Mouse (Mus musculus) Patski (cell line): ENCODE measurements around the gene Trp53tg5. TPM values are rescaled to one million over a fixed set of nuclear protein-coding genes. Genes with fewer than 3 reads are reported as not detected.
A peak's percentile ranks its signal among the peaks of the same experiment; 100 is the strongest.

Experiments
- ATAC-seq: fragments of 100-300 bp; one replicate; pipeline ENCODE4 v1.8.0; 2021
- CTCF ChIA-PET: fragments of 350-600 bp; sonication (Branson Sonifier 250); formaldehyde crosslinking; loops from one replicate; lab custom pipeline; 2022; ENCODE audit warnings: inconsistent platforms; lab: Charles Lee
- POLR2A ChIA-PET: fragments of 350-600 bp; sonication (Branson Sonifier 250); formaldehyde crosslinking; loops from one replicate; lab custom pipeline; 2022; ENCODE audit warnings: antibody characterized with exemption, inconsistent platforms; lab: Charles Lee
- DNase-seq: peaks from one replicate; pipeline ENCODE4 v3.0.0-alpha.2; 2011; ENCODE audit warnings: low read depth, low spot score
- H3K27me3 ChIP-seq: fragments of 371-371 bp; one replicate; pipeline ENCODE4 v1.5.1; 2021
- CTCF ChIP-seq: fragments of 100-300 bp; IDR thresholded peaks from one replicate; pipeline ENCODE4 v1.5.1; 2021
- in situ Hi-C: fragments of 300-500 bp; cut with MboI; formaldehyde crosslinking; loops from 3 replicates; pipeline ENCODE4 v1.11.1; 2018; ENCODE audit warnings: low pct_unique_long_range_greater_than_20kb, mixed read lengths
- polyA plus RNA-seq: library from polyadenylated mRNA; unstranded; gene quantifications from one replicate; pipeline ENCODE4 v1.2.3, GENCODE M21; 2021

Trp53tg5 gene
- polyA plus RNA-seq, 1 experiment from 2014 or later = 0.39 TPM

GRCm38 (mm10) chr2:164437710-164438109 is 35.8 kb downstream of the Trp53tg5 start:
- ATAC-seq = no peak
- ChIA-PET POLR2A (interaction anchor here (0.6 to 9.4 kb wide), 3 partner anchors 9 to 1448 kb away, joined by 3 to 110 read pairs (median 8); partner anchors contain the start of gene Sys1), CTCF (interaction anchor here (0.8 to 5.2 kb wide), 4 partner anchors 15 to 29 kb away, joined by 3 to 18 read pairs (median 12); partner anchors contain the start of gene Sys1)
- DNase-seq = no peak
- in situ Hi-C loops = no loop called here
- no peak for TF ChIP-seq CTCF
- no peaks in the 10 kb centered on the region for H3K27me3 ChIP-seq

- ChIA-PET POLR2A (interaction anchor here (9.4 kb wide), 1 partner anchor 17 kb away, joined by 110 read pairs; the partner anchor contains the start of gene Sys1), CTCF (interaction anchor here (2.2 kb wide), 1 partner anchor 19 kb away, joined by 7 read pairs; the partner anchor contains the start of gene Sys1)
- TF ChIP-seq CTCF = no peak
- ATAC-seq (no peak), DNase-seq (no peak)
- in situ Hi-C loops = no loop called here
- no peaks in the 10 kb centered on the region for H3K27me3 ChIP-seq
Observed at GRCm38 (mm10) chr2:164436961-164437360, 36.6 kb downstream of the Trp53tg5 start.

- ChIA-PET CTCF (interaction anchor here (2.2 kb wide), 1 partner anchor 20 kb away, joined by 7 read pairs; the partner anchor contains the start of gene Sys1), POLR2A (interaction anchor here (0.6 to 9.4 kb wide), 3 partner anchors 8 to 18 kb away, joined by 3 to 110 read pairs (median 3); partner anchors contain the start of gene Sys1)
- no peaks in the 10 kb centered on the region for H3K27me3 ChIP-seq
- TF ChIP-seq CTCF = no peak
- ATAC-seq (no peak), DNase-seq (no peak)
- in situ Hi-C loops = no loop called here
Observed at GRCm38 (mm10) chr2:164436215-164436913, 37.2 kb downstream of the Trp53tg5 start.

GRCm38 (mm10) chr2:164435216-164436090 is 38.1 kb downstream of the Trp53tg5 start:
- DNase-seq (no peak), ATAC-seq (no peak)
- in situ Hi-C loops = no loop called here
- no peak for TF ChIP-seq CTCF
- H3K27me3 ChIP-seq = no peaks in the 10 kb centered on the region
- ChIA-PET POLR2A (interaction anchor here (0.6 to 5.3 kb wide), 2 partner anchors 12 to 19 kb away, joined by 3 to 48 read pairs; partner anchors contain the start of gene Sys1), CTCF (interaction anchor here (2.2 kb wide), 1 partner anchor 21 kb away, joined by 7 read pairs; the partner anchor contains the start of gene Sys1)

- TF ChIP-seq CTCF = no peak
- ChIA-PET POLR2A (interaction anchor here (5.3 to 5.8 kb wide), 2 partner anchors 7 to 20 kb away, joined by 36 to 48 read pairs; partner anchors contain the start of gene Sys1), CTCF (interaction anchor here (2.2 kb wide), 1 partner anchor 22 kb away, joined by 7 read pairs; the partner anchor contains the start of gene Sys1)
- in situ Hi-C loops = no loop called here
- no peak for ATAC-seq
- DNase-seq = no peak
- no peaks in the 10 kb centered on the region for H3K27me3 ChIP-seq
Observed at GRCm38 (mm10) chr2:164434681-164435080, 38.8 kb downstream of the Trp53tg5 start.

- in situ Hi-C loops = no loop called here
- CTCF ChIA-PET = interaction anchor here (1.1 to 1.4 kb wide), 4 partner anchors 16 to 84 kb away, joined by 3 to 11 read pairs (median 4); partner anchors contain the start of gene Sys1
- DNase-seq (no peak), ATAC-seq (no peak)
- TF ChIP-seq CTCF = no peak
- POLR2A ChIA-PET = interaction anchor here (0.6 to 5.8 kb wide), 4 partner anchors 9 to 66 kb away, joined by 3 to 48 read pairs (median 20); partner anchors contain the start of gene Sys1
- H3K27me3 ChIP-seq = no peaks in the 10 kb centered on the region
Observed at GRCm38 (mm10) chr2:164433278-164433895, 40.1 kb downstream of the Trp53tg5 start.

- ChIA-PET POLR2A (interaction anchor here (1.0 to 5.8 kb wide), 3 partner anchors 9 to 67 kb away, joined by 3 to 48 read pairs (median 36); partner anchors contain the start of gene Sys1), CTCF (interaction anchor here (1.1 to 1.5 kb wide), 5 partner anchors 15 to 85 kb away, joined by 3 to 11 read pairs (median 4); partner anchors contain the start of gene Sys1)
- no peak for TF ChIP-seq CTCF
- in situ Hi-C loops = no loop called here
- DNase-seq = peak; percentile 89
- peak; percentile 80 for ATAC-seq
- H3K27me3 ChIP-seq = no peaks in the 10 kb centered on the region
Observed at GRCm38 (mm10) chr2:164432541-164433191, 40.9 kb downstream of the Trp53tg5 start.

GRCm38 (mm10) chr2:164431676-164432465 is 41.7 kb downstream of the Trp53tg5 start:
- no peak for TF ChIP-seq CTCF
- no peaks in the 10 kb centered on the region for H3K27me3 ChIP-seq

More at GRCm38 (mm10) chr2:164431676-164432465, 41.7 kb downstream of the Trp53tg5 start:
- no peak for DNase-seq
- ChIA-PET POLR2A (interaction anchor here (1.0 to 5.8 kb wide), 4 partner anchors 9 to 68 kb away, joined by 3 to 48 read pairs (median 20); partner anchors contain the start of gene Sys1), CTCF (interaction anchor here (1.5 kb wide), 1 partner anchor 25 kb away, joined by 4 read pairs; the partner anchor contains the start of gene Sys1)
- ATAC-seq = no peak
- in situ Hi-C loops = no loop called here
